Mouse (Mus musculus): ENCODE results near the gene Rnf169.

Gene Rnf169

GRCm38 (mm10) chr7:99980132-99980591 is at the start of gene Rnf169:
Gene Rnf169, minus strand, starts transcription at chr7:99980448.
- DNase-seq (ENCODE audit: low read depth, low spot score) = peak; percentile 95

- peak; percentile 52 for DNase-seq (ENCODE audit: low read depth, low spot score)
Measured at GRCm38 (mm10) chr7:100029307-100029706, 49.1 kb upstream of the Rnf169 start.

- DNase-seq (ENCODE audit: low read depth, low spot score) = no peak
Measured at GRCm38 (mm10) chr7:100027353-100027752, 47.1 kb upstream of the Rnf169 start.

- no peak for DNase-seq (ENCODE audit: low read depth, low spot score)
Measured at GRCm38 (mm10) chr7:100017056-100017455, 36.8 kb upstream of the Rnf169 start.

GRCm38 (mm10) chr7:100014123-100014600 is 33.9 kb upstream of the Rnf169 start:
- DNase-seq (ENCODE audit: low read depth, low spot score) = no peak

GRCm38 (mm10) chr7:100012515-100012914 is 32.3 kb upstream of the Rnf169 start:
- no peak for DNase-seq (ENCODE audit: low read depth, low spot score)

GRCm38 (mm10) chr7:100012085-100012484 is 31.8 kb upstream of the Rnf169 start:
- DNase-seq (ENCODE audit: low read depth, low spot score) = no peak

- no peak for DNase-seq (ENCODE audit: low read depth, low spot score)
Measured at GRCm38 (mm10) chr7:100010711-100011110, 30.5 kb upstream of the Rnf169 start.

- peak; percentile 79 for DNase-seq (ENCODE audit: low read depth, low spot score)
Measured at GRCm38 (mm10) chr7:100009640-100010039, 29.4 kb upstream of the Rnf169 start.

GRCm38 (mm10) chr7:100008765-100009164 is 28.5 kb upstream of the Rnf169 start:
- DNase-seq (ENCODE audit: low read depth, low spot score) = no peak

GRCm38 (mm10) chr7:100006411-100006810 is 26.2 kb upstream of the Rnf169 start:
- DNase-seq (ENCODE audit: low read depth, low spot score) = no peak

GRCm38 (mm10) chr7:100005790-100006189 is 25.5 kb upstream of the Rnf169 start, which contains the start of gene Chrdl2:
Gene Chrdl2, plus strand, starts transcription at chr7:100006172.
- DNase-seq (ENCODE audit: low read depth, low spot score) = no peak

- DNase-seq (ENCODE audit: low read depth, low spot score) = peak; percentile 50
Measured at GRCm38 (mm10) chr7:100003781-100004180, 23.5 kb upstream of the Rnf169 start.

- no peak for DNase-seq (ENCODE audit: low read depth, low spot score)
Measured at GRCm38 (mm10) chr7:99998668-99999067, 18.4 kb upstream of the Rnf169 start.

- no peak for DNase-seq (ENCODE audit: low read depth, low spot score)
Measured at GRCm38 (mm10) chr7:99995186-99995585, 14.9 kb upstream of the Rnf169 start.

GRCm38 (mm10) chr7:99993159-99993558 is 12.9 kb upstream of the Rnf169 start:
- no peak for DNase-seq (ENCODE audit: low read depth, low spot score)

GRCm38 (mm10) chr7:99990990-99991707 is 10.9 kb upstream of the Rnf169 start:
- DNase-seq (ENCODE audit: low read depth, low spot score) = no peak

GRCm38 (mm10) chr7:99989844-99990760 is 9.9 kb upstream of the Rnf169 start:
- DNase-seq (ENCODE audit: low read depth, low spot score) = no peak

- DNase-seq (ENCODE audit: low read depth, low spot score) = peak; percentile 39
Measured at GRCm38 (mm10) chr7:99988725-99989124, 8.5 kb upstream of the Rnf169 start.

GRCm38 (mm10) chr7:99982256-99983242 is 2.3 kb upstream of the Rnf169 start:
- DNase-seq (ENCODE audit: low read depth, low spot score) = no peak

- peak; percentile 44 for DNase-seq (ENCODE audit: low read depth, low spot score)
Measured at GRCm38 (mm10) chr7:99981311-99981710, 1.1 kb upstream of the Rnf169 start.

All from A20 (cell line).